Mouse (Mus musculus): ENCODE measurements at regions not wholly inside any gene's neighbourhood (a gene's known extent, or its start where the extent isn't known, plus 50 kb on each side); places are given as distances from the start of the nearest gene placed in this dataset.
A peak's percentile ranks its signal among the peaks of the same experiment; 100 is the strongest.

- no peak for ATAC-seq (replicated peaks in 1 of 2; ENCODE audit: insufficient read depth in 1 of 2, low FRiP score in 2 of 2, low TSS enrichment in 1 of 2, low read depth in 1 of 2, poor library complexity in 2 of 2, severe bottlenecking in 2 of 2)
Measured at GRCm38 (mm10) chr19:55985518-55985917, 243.9 kb downstream of the Tcf7l2 start.

- ATAC-seq (replicated peaks in 1 of 2; ENCODE audit: insufficient read depth in 1 of 2, low FRiP score in 2 of 2, low TSS enrichment in 1 of 2, low read depth in 1 of 2, poor library complexity in 2 of 2, severe bottlenecking in 2 of 2): no peak
Measured at GRCm38 (mm10) chr19:55991791-55992726, 250.4 kb downstream of the Tcf7l2 start.

- no peak for ATAC-seq (replicated peaks in 1 of 2; ENCODE audit: insufficient read depth in 1 of 2, low FRiP score in 2 of 2, low TSS enrichment in 1 of 2, low read depth in 1 of 2, poor library complexity in 2 of 2, severe bottlenecking in 2 of 2)
Measured at GRCm38 (mm10) chr19:55992727-55993066, 251.1 kb downstream of the Tcf7l2 start.

GRCm38 (mm10) chr19:55995721-55996120 lies 254.1 kb downstream of the Tcf7l2 start:
- no peak for ATAC-seq (replicated peaks in 1 of 2; ENCODE audit: insufficient read depth in 1 of 2, low FRiP score in 2 of 2, low TSS enrichment in 1 of 2, low read depth in 1 of 2, poor library complexity in 2 of 2, severe bottlenecking in 2 of 2)

- ATAC-seq (replicated peaks in 1 of 2; ENCODE audit: insufficient read depth in 1 of 2, low FRiP score in 2 of 2, low TSS enrichment in 1 of 2, low read depth in 1 of 2, poor library complexity in 2 of 2, severe bottlenecking in 2 of 2): no peak
Measured at GRCm38 (mm10) chr19:55998454-55999180, 257.0 kb downstream of the Tcf7l2 start.

GRCm38 (mm10) chr19:55999409-55999808 lies 257.8 kb downstream of the Tcf7l2 start:
- no peak for ATAC-seq (replicated peaks in 1 of 2; ENCODE audit: insufficient read depth in 1 of 2, low FRiP score in 2 of 2, low TSS enrichment in 1 of 2, low read depth in 1 of 2, poor library complexity in 2 of 2, severe bottlenecking in 2 of 2)

- no peak for ATAC-seq (replicated peaks in 1 of 2; ENCODE audit: insufficient read depth in 1 of 2, low FRiP score in 2 of 2, low TSS enrichment in 1 of 2, low read depth in 1 of 2, poor library complexity in 2 of 2, severe bottlenecking in 2 of 2)
Measured at GRCm38 (mm10) chr19:56001428-56001827, 259.8 kb downstream of the Tcf7l2 start.

GRCm38 (mm10) chr19:56005886-56006285 lies 264.3 kb downstream of the Tcf7l2 start:
- ATAC-seq (replicated peaks in 1 of 2; ENCODE audit: insufficient read depth in 1 of 2, low FRiP score in 2 of 2, low TSS enrichment in 1 of 2, low read depth in 1 of 2, poor library complexity in 2 of 2, severe bottlenecking in 2 of 2): no peak

GRCm38 (mm10) chr19:56007433-56007832 lies 265.8 kb downstream of the Tcf7l2 start:
- no peak for ATAC-seq (replicated peaks in 1 of 2; ENCODE audit: insufficient read depth in 1 of 2, low FRiP score in 2 of 2, low TSS enrichment in 1 of 2, low read depth in 1 of 2, poor library complexity in 2 of 2, severe bottlenecking in 2 of 2)

- no peak for ATAC-seq (replicated peaks in 1 of 2; ENCODE audit: insufficient read depth in 1 of 2, low FRiP score in 2 of 2, low TSS enrichment in 1 of 2, low read depth in 1 of 2, poor library complexity in 2 of 2, severe bottlenecking in 2 of 2)
Measured at GRCm38 (mm10) chr19:56010766-56011165, 269.1 kb downstream of the Tcf7l2 start.

- ATAC-seq (replicated peaks in 1 of 2; ENCODE audit: insufficient read depth in 1 of 2, low FRiP score in 2 of 2, low TSS enrichment in 1 of 2, low read depth in 1 of 2, poor library complexity in 2 of 2, severe bottlenecking in 2 of 2): no peak
Measured at GRCm38 (mm10) chr19:56011292-56011691, 269.7 kb downstream of the Tcf7l2 start.

GRCm38 (mm10) chr19:56016548-56017346 lies 270.2 kb upstream of the Habp2 start:
- no peak for ATAC-seq (replicated peaks in 1 of 2; ENCODE audit: insufficient read depth in 1 of 2, low FRiP score in 2 of 2, low TSS enrichment in 1 of 2, low read depth in 1 of 2, poor library complexity in 2 of 2, severe bottlenecking in 2 of 2)

- ATAC-seq (replicated peaks in 1 of 2; ENCODE audit: insufficient read depth in 1 of 2, low FRiP score in 2 of 2, low TSS enrichment in 1 of 2, low read depth in 1 of 2, poor library complexity in 2 of 2, severe bottlenecking in 2 of 2): no peak
Measured at GRCm38 (mm10) chr19:56017524-56017923, 269.4 kb upstream of the Habp2 start.

- no peak for ATAC-seq (replicated peaks in 1 of 2; ENCODE audit: insufficient read depth in 1 of 2, low FRiP score in 2 of 2, low TSS enrichment in 1 of 2, low read depth in 1 of 2, poor library complexity in 2 of 2, severe bottlenecking in 2 of 2)
Measured at GRCm38 (mm10) chr19:56019143-56019542, 267.8 kb upstream of the Habp2 start.

- no peak for ATAC-seq (replicated peaks in 1 of 2; ENCODE audit: insufficient read depth in 1 of 2, low FRiP score in 2 of 2, low TSS enrichment in 1 of 2, low read depth in 1 of 2, poor library complexity in 2 of 2, severe bottlenecking in 2 of 2)
Measured at GRCm38 (mm10) chr19:56022348-56022747, 264.6 kb upstream of the Habp2 start.

GRCm38 (mm10) chr19:56024599-56024998 lies 262.3 kb upstream of the Habp2 start:
- no peak for ATAC-seq (replicated peaks in 1 of 2; ENCODE audit: insufficient read depth in 1 of 2, low FRiP score in 2 of 2, low TSS enrichment in 1 of 2, low read depth in 1 of 2, poor library complexity in 2 of 2, severe bottlenecking in 2 of 2)

GRCm38 (mm10) chr19:56029428-56030281 lies 257.3 kb upstream of the Habp2 start:
- ATAC-seq (replicated peaks in 1 of 2; ENCODE audit: insufficient read depth in 1 of 2, low FRiP score in 2 of 2, low TSS enrichment in 1 of 2, low read depth in 1 of 2, poor library complexity in 2 of 2, severe bottlenecking in 2 of 2): peak; percentile 10 to 37; a peak in 1 of 4 replicates
